Mouse (Mus musculus) left cerebral cortex, postnatal 25 days (tissue): Measurements from ENCODE around the gene Tmem203. TPM values are rescaled to one million over a fixed set of nuclear protein-coding genes. Genes with fewer than 3 reads are reported as not detected.

Experiments used
- DNase-seq, 2 experiments: peaks; one replicate each; pipeline ENCODE4 v3.0.0; 2022; ENCODE audit warnings: low spot score in 2 of 2, mixed read lengths in 1 of 2
- intact Hi-C: fragments of 180-260 bp; cut with DNase I; formaldehyde crosslinking; loops from one replicate; pipeline ENCODE4 v1.15.1; 2025
- total RNA-seq, 2 experiments: library from RNA; stranded (reverse); gene quantifications; 2 replicates each; pipeline ENCODE4 v1.2.3; 2021

Gene Tmem203
- total RNA-seq, 2 experiments from 2014 or later: 32.8 to 37.3 TPM

- intact Hi-C loops: loop anchor here (5.0 kb wide), 1 partner anchor 67 kb away; no protein-coding TSS in a partner anchor
- no peak for DNase-seq
Observed at GRCm38 (mm10) chr2:25258887-25259286, 3.6 kb downstream of the Tmem203 start.

GRCm38 (mm10) chr2:25261870-25262269 lies 6.6 kb downstream of the Tmem203 start:
- peak; percentile 30 to 61 for DNase-seq
- intact Hi-C loops: no loop called here

- intact Hi-C loops: no loop called here
- DNase-seq: peak; percentile 93 to 99
Observed at GRCm38 (mm10) chr2:25262291-25262767, 7.1 kb downstream of the Tmem203 start, which contains the start of gene Tprn. TSS of gene Tprn (plus strand) at chr2:25262618.

- no peak for DNase-seq
- intact Hi-C loops: loop anchor here (1.0 kb wide), 1 partner anchor 8 kb away; no protein-coding TSS in a partner anchor
Observed at GRCm38 (mm10) chr2:25262795-25263622, 7.8 kb downstream of the Tmem203 start.

- no peak for DNase-seq
- intact Hi-C loops: loop anchor here (1.0 kb wide), 1 partner anchor 8 kb away; no protein-coding TSS in a partner anchor
Observed at GRCm38 (mm10) chr2:25263623-25264285, 8.5 kb downstream of the Tmem203 start.

- intact Hi-C loops: no loop called here
- DNase-seq: no peak
Observed at GRCm38 (mm10) chr2:25264286-25264660, 9.0 kb downstream of the Tmem203 start.

GRCm38 (mm10) chr2:25264851-25265250 lies 9.6 kb downstream of the Tmem203 start:
- intact Hi-C loops: no loop called here
- no peak for DNase-seq

- intact Hi-C loops: no loop called here
- no peak for DNase-seq
Observed at GRCm38 (mm10) chr2:25265897-25266656, 10.8 kb downstream of the Tmem203 start.

- intact Hi-C loops: no loop called here
- DNase-seq: peak in 1 of 2 experiments; percentile 35
Observed at GRCm38 (mm10) chr2:25266720-25267119, 11.5 kb downstream of the Tmem203 start.

- intact Hi-C loops: no loop called here
Observed at GRCm38 (mm10) chr2:25267241-25267640, 12.0 kb downstream of the Tmem203 start.

GRCm38 (mm10) chr2:25267746-25268309 lies 12.6 kb downstream of the Tmem203 start:
- no peak for DNase-seq
- intact Hi-C loops: no loop called here

More at GRCm38 (mm10) chr2:25267241-25267640, 12.0 kb downstream of the Tmem203 start:
- no peak for DNase-seq

- peak; percentile 98 to 99 for DNase-seq
- intact Hi-C loops: loop anchor here (1.0 to 5.0 kb wide), 3 partner anchors 9 to 80 kb away; partner anchors contain the start of gene Man1b1
Observed at GRCm38 (mm10) chr2:25271827-25272511, 16.7 kb downstream of the Tmem203 start, which contains the start of the genes Ssna1 and Anapc2. TSS of gene Ssna1 (minus strand) at chr2:25272438. TSS of gene Anapc2 (plus strand) at chr2:25272478.

GRCm38 (mm10) chr2:25272515-25272914 lies 17.3 kb downstream of the Tmem203 start:
- intact Hi-C loops: loop anchor here (1.0 to 5.0 kb wide), 2 partner anchors 60 to 80 kb away; partner anchors contain the start of gene Man1b1
- no peak for DNase-seq

- intact Hi-C loops: loop anchor here (5.0 kb wide), 1 partner anchor 81 kb away; no protein-coding TSS in a partner anchor
- no peak for DNase-seq
Observed at GRCm38 (mm10) chr2:25273010-25273409, 17.8 kb downstream of the Tmem203 start.

GRCm38 (mm10) chr2:25278928-25279882 lies 24.0 kb downstream of the Tmem203 start:
- DNase-seq: peak in 1 of 2 experiments; percentile 81
- intact Hi-C loops: no loop called here

- intact Hi-C loops: no loop called here
- no peak for DNase-seq
Observed at GRCm38 (mm10) chr2:25285551-25285950, 30.3 kb downstream of the Tmem203 start.

- intact Hi-C loops: no loop called here
- no peak for DNase-seq
Observed at GRCm38 (mm10) chr2:25286314-25286713, 31.1 kb downstream of the Tmem203 start.
